Mouse (Mus musculus): ENCODE results near the gene Slfn2. TPM values are rescaled to one million over a fixed set of nuclear protein-coding genes. Genes with fewer than 3 reads are reported as not detected.

Gene Slfn2
- polyA plus RNA-seq (2017; shearing (Covaris generic)) = 1,000 to 10,000 TPM in 1 of 2 experiments, 100 to 1,000 TPM in 1; 613 to 1,021 TPM

GRCm38 (mm10) chr11:83064946-83065345 lies at the start of gene Slfn2:
Gene Slfn2, plus strand, starts transcription at chr11:83065112.

DNA sequence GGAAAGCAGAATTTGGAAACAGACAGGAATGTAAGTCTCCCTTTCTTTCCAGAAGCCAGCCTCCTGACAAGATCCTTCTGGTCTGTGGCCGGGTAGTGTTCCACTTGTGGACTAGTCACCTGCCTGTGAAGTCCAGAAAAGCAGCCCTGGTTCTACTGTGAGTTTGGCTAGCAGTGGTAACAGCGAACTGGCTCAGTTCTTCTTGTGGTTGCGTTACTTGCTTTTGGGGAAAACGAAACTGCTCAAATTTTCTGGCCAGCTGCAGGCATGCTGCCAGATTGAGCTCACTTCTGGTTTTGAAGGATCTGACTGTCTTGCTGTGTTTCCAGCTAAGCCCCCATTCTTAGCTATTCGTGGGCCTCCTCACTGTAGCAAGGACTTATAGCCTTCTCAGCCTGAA lies 44.3 kb upstream of the Slfn2 start, which contains the start of gene Slfn8:
Slfn8 (minus strand) TSS at position 190 of the 400 bp plus-strand sequence.

DNA sequence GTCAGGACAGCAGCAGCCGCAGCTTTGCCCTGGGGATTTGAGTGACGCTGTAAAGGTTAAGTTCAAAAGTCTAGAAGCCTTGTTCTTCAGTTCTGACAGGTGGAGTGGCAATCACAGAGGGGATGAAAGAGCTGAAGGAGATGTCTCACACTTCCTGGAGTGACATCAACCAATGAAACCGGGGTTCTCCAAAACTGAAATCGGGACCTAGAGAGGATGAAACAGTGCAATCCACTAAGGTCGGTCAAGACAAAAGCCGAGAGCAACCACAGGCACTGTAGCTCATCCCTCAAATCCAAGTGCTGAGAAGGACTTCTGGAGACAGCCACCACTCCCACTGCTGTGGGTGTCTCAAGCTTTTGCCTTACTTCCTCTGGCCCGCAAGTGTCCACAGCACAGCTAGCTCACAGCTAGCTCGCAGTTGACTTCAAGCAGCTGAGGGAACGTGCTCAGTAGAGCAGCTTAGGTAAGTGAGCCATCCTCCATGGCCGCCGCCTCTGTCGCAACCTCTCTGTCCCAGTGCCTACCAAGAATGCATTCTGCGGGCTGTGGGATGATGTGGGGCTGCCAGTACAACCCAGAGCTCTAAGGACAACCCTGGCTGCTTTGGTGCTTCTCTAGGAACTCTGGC lies 51.8 kb downstream of the Slfn2 start, which contains the start of gene Slfn1:
Slfn1 (plus strand) TSS at position 253 of the 631 bp plus-strand sequence.

Other genes starting within 250 kb of the Slfn2 start
- 10 to 100 TPM; 13.0 to 15.8 TPM for gene Rffl, start 193.9 kb upstream of the Slfn2 start, polyA plus RNA-seq (2017; shearing (Covaris generic))
- gene Rad51d, start 174.5 kb upstream of the Slfn2 start, polyA plus RNA-seq (2017; shearing (Covaris generic)) = 10 to 100 TPM; 30.1 to 32.6 TPM
- under 1 TPM in 1 of 2 experiments, not detected in 1; 0.26 TPM for gene Fndc8, start 173.0 kb upstream of the Slfn2 start, polyA plus RNA-seq (2017; shearing (Covaris generic))
- gene Nle1, start 156.7 kb upstream of the Slfn2 start, polyA plus RNA-seq (2017; shearing (Covaris generic)) = 10 to 100 TPM; 23.2 to 33.4 TPM
- under 1 TPM in 1 of 2 experiments, not detected in 1; 0.23 TPM for gene Unc45b, start 154.6 kb upstream of the Slfn2 start, polyA plus RNA-seq (2017; shearing (Covaris generic))
- 10 to 100 TPM; 28.1 to 34.1 TPM for gene Slfn5, start 113.8 kb upstream of the Slfn2 start, polyA plus RNA-seq (2017; shearing (Covaris generic))
- 10 to 100 TPM in 1 of 2 experiments, 1 to 10 TPM in 1; 7.4 to 18.8 TPM for gene Slfn9, start 73.3 kb upstream of the Slfn2 start, polyA plus RNA-seq (2017; shearing (Covaris generic))
- gene Slfn8, start 44.3 kb upstream of the Slfn2 start, polyA plus RNA-seq (2017; shearing (Covaris generic)) = 100 to 1,000 TPM in 1 of 2 experiments, 10 to 100 TPM in 1; 66.2 to 118 TPM
- 100 to 1,000 TPM; 249 to 553 TPM for gene Slfn1, start 51.7 kb downstream of the Slfn2 start, polyA plus RNA-seq (2017; shearing (Covaris generic))
- gene Slfn4, start 110.1 kb downstream of the Slfn2 start, polyA plus RNA-seq (2017; shearing (Covaris generic)) = under 1 TPM; 0.29 to 0.31 TPM
- 1 to 10 TPM; 4.7 to 6.5 TPM for gene Slfn3, start 126.2 kb downstream of the Slfn2 start, polyA plus RNA-seq (2017; shearing (Covaris generic))
- under 1 TPM in 1 of 2 experiments, not detected in 1; 0.11 TPM for gene Slfn14, start 221.6 kb downstream of the Slfn2 start, polyA plus RNA-seq (2017; shearing (Covaris generic))
- gene Ap2b1, start 233.9 kb downstream of the Slfn2 start, polyA plus RNA-seq (2017; shearing (Covaris generic)) = 10 to 100 TPM; 34.1 to 50.6 TPM
- gene Pex12, start 237.5 kb downstream of the Slfn2 start, polyA plus RNA-seq (2017; shearing (Covaris generic)) = 10 to 100 TPM in 1 of 2 experiments, 1 to 10 TPM in 1; 7.2 to 19.4 TPM